ENCODE assay signal across 15 mouse cellular contexts in the genomic region with DNA sequence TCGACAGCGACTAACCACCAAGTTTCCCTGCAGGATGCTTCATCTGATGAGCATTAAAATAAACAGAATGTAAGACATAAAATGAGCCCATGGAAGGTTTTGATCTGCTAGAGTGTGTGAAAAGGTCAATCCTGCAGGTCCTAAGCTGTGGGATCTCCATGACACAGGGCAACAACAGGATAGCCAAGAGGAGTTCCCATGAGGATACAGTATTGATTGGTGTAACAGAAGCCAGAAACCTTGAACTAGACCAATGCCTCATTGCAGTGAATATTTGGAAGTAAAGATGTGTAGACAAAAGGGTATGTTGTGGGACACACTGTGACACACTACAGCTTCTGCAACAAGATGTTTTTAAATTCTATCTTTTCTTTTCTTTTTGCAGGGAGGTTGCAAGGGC.
"Had no signal": no experiment of that assay in that cellular context is flagged by ENCODE, and none has a peak within 500 bp of the region (broad histone marks: within the 10 kb centered on the region; RNA-seq: fewer than 3 reads in every experiment).

No protein-coding gene starts in this region.

- DNase-seq: lung, adult 2 months; lung, postnatal 36 days; right cerebral cortex, postnatal 14 days; thymus, adult 2 months; thymus, postnatal 25 days; thymus, postnatal 4 days had no signal

- H3K4me3 ChIP-seq: lung, embryonic 15.5 days; megakaryocyte, embryonic 14.5 days; midbrain, embryonic 13.5 days; midbrain, embryonic 15.5 days; neural tube, embryonic 12.5 days; stomach, embryonic 15.5 days had no signal

- H3K9me3 ChIP-seq: lung, embryonic 15.5 days; midbrain, embryonic 13.5 days; midbrain, embryonic 15.5 days; neural tube, embryonic 12.5 days; stomach, embryonic 15.5 days had no signal

- H3K36me3 ChIP-seq: lung, embryonic 15.5 days; midbrain, embryonic 15.5 days; neural tube, embryonic 12.5 days; stomach, embryonic 15.5 days had no signal

- ATAC-seq: midbrain, embryonic 13.5 days; midbrain, embryonic 15.5 days had no signal

- H3K4me1 ChIP-seq: lung, embryonic 15.5 days; midbrain, embryonic 13.5 days; midbrain, embryonic 15.5 days; neural tube, embryonic 12.5 days; stomach, embryonic 15.5 days had no signal

- H3K27ac ChIP-seq: lung, embryonic 15.5 days; macrophage; midbrain, embryonic 13.5 days; midbrain, embryonic 15.5 days; neural tube, embryonic 12.5 days; stomach, embryonic 15.5 days; stomach, postnatal 0 days had no signal

- H3K9ac ChIP-seq: lung, embryonic 15.5 days; midbrain, embryonic 13.5 days; midbrain, embryonic 15.5 days; neural tube, embryonic 12.5 days; stomach, embryonic 15.5 days had no signal

- H3K4me2 ChIP-seq: lung, embryonic 15.5 days; midbrain, embryonic 11.5 days; midbrain, embryonic 13.5 days; midbrain, embryonic 15.5 days; neural tube, embryonic 12.5 days; stomach, embryonic 15.5 days had no signal

- H3K27me3 ChIP-seq: lung, embryonic 15.5 days; midbrain, embryonic 13.5 days; midbrain, embryonic 15.5 days; neural tube, embryonic 12.5 days; stomach, embryonic 15.5 days had no signal
